Mouse (Mus musculus) lung, embryonic 15.5 days (tissue): ENCODE results near the gene Awat2. TPM values are rescaled to one million over a fixed set of nuclear protein-coding genes. Genes with fewer than 3 reads are reported as not detected.
"Not testable (repeated sequence)": the region's sequence is repeated elsewhere in the genome, so short reads cannot be mapped to it uniquely, and the experiment has no call there.

Experiments used
- ATAC-seq: fragments of 200-750 bp; cut with Nextera tagmentation; 2 replicates; pipeline ENCODE4 v1.8.0; 2017; ENCODE audit warnings: moderate number of reproducible peaks, borderline replicate concordance; ENCODE audit not compliant: low FRiP score, low TSS enrichment; ENCODE audit errors: extremely low read depth
- H3K27ac ChIP-seq: fragments of 300-500 bp; sonication (generic); 2 replicates; pipeline ENCODE4 v1.5.1; 2015; ENCODE audit warnings: moderate library complexity, mild to moderate bottlenecking, inconsistent platforms
- H3K27me3 ChIP-seq: fragments of 300-500 bp; sonication (generic); 2 replicates; pipeline ENCODE4 v1.6.1; 2015; ENCODE audit warnings: inconsistent platforms
- H3K36me3 ChIP-seq: fragments of 300-500 bp; sonication (generic); 2 replicates; pipeline ENCODE4 v1.6.1; 2015; ENCODE audit warnings: inconsistent platforms
- H3K4me1 ChIP-seq: fragments of 300-500 bp; sonication (generic); 2 replicates; pipeline ENCODE4 v1.6.1; 2015; ENCODE audit warnings: inconsistent platforms
- H3K4me2 ChIP-seq: fragments of 300-500 bp; sonication (generic); 2 replicates; pipeline ENCODE4 v1.6.1; 2015; ENCODE audit warnings: inconsistent platforms, mild to moderate bottlenecking, moderate library complexity
- H3K4me3 ChIP-seq: fragments of 300-500 bp; sonication (generic); 2 replicates; pipeline ENCODE4 v1.5.1; 2015; ENCODE audit warnings: mild to moderate bottlenecking, inconsistent platforms
- H3K9ac ChIP-seq: fragments of 300-500 bp; sonication (generic); 2 replicates; pipeline ENCODE4 v1.6.1; 2015; ENCODE audit warnings: inconsistent platforms
- H3K9me3 ChIP-seq: fragments of 300-500 bp; sonication (generic); 2 replicates; pipeline ENCODE4 v1.6.1; 2016; ENCODE audit warnings: inconsistent platforms
- WGBS: fragments of 180-500 bp; shearing (Covaris S2); methylation state at CpG from one replicate; pipeline ENCODE4 v1.1.7; 2015; 5-methylcytosine and 5-hydroxymethylcytosine counted together
- polyA plus RNA-seq: library from polyadenylated mRNA; unstranded; fragments of >200 nt; fragmentation: Nextera tagmentation; extraction: Ambion mirVana; gene quantifications from 2 replicates; pipeline ENCODE4 v1.2.1, GENCODE M21; 2015

Gene Awat2
- 0.69 and 0.72 TPM in 2 replicates for polyA plus RNA-seq

DNA sequence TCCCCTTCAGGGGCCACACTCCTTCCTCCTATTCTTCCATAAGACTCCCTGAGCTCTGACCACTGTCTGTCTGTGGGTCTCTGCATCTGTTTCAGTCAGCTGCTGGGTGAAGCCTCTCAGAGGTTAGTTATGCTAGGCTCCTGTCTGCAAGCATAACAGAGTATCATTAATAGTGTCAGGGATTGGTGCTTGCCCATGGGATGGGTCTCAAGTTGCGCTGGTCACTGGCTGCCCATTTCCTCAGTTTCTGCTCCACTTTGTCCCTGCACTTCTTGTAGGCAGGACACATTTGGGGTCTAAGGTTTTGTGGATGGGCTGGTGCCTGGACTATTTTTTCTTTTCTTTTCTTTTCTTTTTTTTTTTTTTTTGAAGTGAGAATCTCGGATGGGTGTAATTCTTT, at the start of gene Awat2:
TSS of gene Awat2 (minus strand) at position 101 of the 400 bp plus-strand sequence.
- not testable (repeated sequence) for H3K4me2 ChIP-seq, ATAC-seq, H3K27me3 ChIP-seq, H3K9me3 ChIP-seq, H3K27ac ChIP-seq, H3K4me1 ChIP-seq, H3K36me3 ChIP-seq, H3K9ac ChIP-seq, H3K4me3 ChIP-seq
- WGBS: 90% methylated on average over 2 of the region's 2 CpGs

DNA sequence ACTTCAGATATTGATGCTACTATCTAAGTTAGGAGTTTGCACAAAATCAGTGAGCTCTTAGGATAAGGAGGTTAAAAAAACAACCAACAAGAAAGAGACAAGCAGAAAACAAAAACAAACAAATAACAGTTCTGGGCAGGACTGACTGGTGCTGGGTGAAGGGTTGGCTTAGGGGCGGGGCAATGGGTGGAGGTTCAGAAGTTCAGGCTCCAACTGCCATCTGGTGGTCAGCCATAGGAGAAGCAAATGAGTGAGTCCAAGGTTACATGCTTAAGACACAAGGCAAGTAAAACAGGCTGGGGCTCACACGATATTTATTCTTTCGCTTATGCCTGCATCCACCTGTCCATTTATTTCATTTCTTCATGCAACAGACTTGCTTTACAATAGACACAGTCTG, 37.8 kb upstream of the Awat2 start:
- Histone ChIP-seq H3K4me3 (no peak overlapping the region), H3K27ac (no peak overlapping the region), H3K9ac (no peak overlapping the region), H3K36me3 (no peaks in the 10 kb centered on the region), H3K27me3 (0 out of 2 replicates have a peak, but pooled peaks cover 6% of the 10 kb centered on the region), H3K4me1 (no peaks in the 10 kb centered on the region), H3K9me3 (no peaks in the 10 kb centered on the region), H3K4me2 (no peak overlapping the region)
- 30% methylated on average over 3 of the region's 3 CpGs for WGBS
- ATAC-seq: no peak; the same call in 1 of the 2 replicates

DNA sequence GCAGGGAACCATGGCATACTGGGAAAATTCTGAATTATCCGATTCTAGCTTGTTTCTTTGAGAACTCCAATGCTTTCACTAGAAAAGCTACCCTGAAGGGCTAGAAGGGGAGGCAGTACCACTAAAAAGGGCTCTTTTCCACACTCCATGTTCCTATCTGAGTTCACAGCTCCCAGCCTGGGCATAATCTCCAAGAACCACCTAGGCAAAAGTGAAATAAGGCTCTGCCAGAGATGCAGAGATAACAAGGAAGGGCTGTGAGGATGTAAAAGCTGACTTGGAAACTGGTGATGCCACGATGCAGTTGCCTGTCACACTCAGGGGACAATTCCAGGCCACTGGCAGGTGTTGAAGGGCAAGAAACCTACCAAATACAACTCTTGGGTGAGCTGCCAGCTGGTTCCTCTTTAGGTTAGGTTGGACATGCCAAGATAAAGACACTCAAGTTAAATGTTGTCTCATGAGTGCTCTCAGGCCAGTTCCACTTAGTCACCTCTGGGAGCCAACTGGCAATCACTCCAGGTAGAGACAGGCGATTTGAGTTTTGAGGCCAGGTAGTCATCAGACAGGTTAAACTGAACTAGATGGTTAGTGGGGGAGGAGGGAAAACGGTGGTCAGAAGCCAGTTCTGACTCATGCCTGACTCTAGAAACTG, 33.2 kb upstream of the Awat2 start:
- Histone ChIP-seq H3K4me2 (no peak overlapping the region), H3K9ac (no peak overlapping the region), H3K36me3 (no peaks in the 10 kb centered on the region), H3K27me3 (peaks cover 8% of the 10 kb centered on the region), H3K4me1 (no peaks in the 10 kb centered on the region), H3K4me3 (no peak overlapping the region), H3K27ac (no peak overlapping the region), H3K9me3 (no peaks in the 10 kb centered on the region)
- WGBS: 57% methylated on average over 4 of the region's 4 CpGs
- no peak for ATAC-seq

DNA sequence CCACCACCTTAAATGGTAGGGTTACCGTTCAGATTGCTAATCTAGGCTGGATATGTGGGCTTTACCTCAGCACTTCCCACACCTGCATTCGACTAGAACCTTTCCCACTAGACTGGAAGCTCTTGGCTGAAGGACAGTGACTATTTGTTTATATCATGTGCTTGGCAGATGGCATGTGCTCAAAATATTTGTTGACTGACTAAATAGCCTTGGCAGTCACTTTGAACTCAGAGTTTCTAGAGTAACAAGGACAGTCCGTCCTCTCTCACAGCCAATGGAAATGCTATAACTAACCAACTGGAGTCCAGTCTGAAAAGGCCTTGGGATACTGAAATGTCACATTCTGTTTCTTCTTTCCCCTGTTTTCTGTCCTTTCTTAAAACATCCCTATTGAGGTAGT, 29.0 kb upstream of the Awat2 start:
- Histone ChIP-seq H3K9ac (no peak overlapping the region), H3K27ac (no peak overlapping the region), H3K27me3 (peaks cover 12% of the 10 kb centered on the region), H3K9me3 (no peaks in the 10 kb centered on the region), H3K4me3 (no peak overlapping the region), H3K36me3 (no peaks in the 10 kb centered on the region), H3K4me2 (no peak overlapping the region), H3K4me1 (no peaks in the 10 kb centered on the region)
- 71% methylated on average over 3 of the region's 3 CpGs for WGBS
- ATAC-seq: no peak

DNA sequence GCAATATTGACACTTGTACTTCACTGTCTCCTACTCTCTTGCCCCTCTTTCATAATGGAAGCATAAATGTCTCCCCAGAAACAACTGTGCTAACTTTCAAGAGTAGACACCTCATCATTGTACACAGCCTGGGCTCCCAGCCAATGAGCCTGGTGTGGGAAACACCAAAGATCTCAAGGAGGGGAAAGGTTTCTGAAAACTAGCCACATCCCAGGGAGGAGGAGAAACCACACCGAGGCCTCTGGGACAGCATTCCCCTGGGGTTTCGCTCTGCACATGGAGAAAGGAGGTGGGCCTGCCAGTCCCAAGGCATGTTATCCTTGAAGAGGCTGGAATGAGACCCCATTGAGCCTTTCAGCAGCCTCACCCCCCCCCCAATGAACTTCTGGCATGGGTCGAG, 27.6 kb upstream of the Awat2 start:
- no peak overlapping the region for H3K9ac ChIP-seq
- H3K9me3 ChIP-seq: no peaks in the 10 kb centered on the region
- H3K4me3 ChIP-seq: no peak overlapping the region
- no peak overlapping the region for H3K4me2 ChIP-seq
- no peak for ATAC-seq
- H3K27ac ChIP-seq: no peak overlapping the region
- WGBS: 53% methylated on average over 3 of the region's 3 CpGs
- H3K27me3 ChIP-seq: peaks cover 7% of the 10 kb centered on the region
- no peaks in the 10 kb centered on the region for H3K4me1 ChIP-seq
- H3K36me3 ChIP-seq: no peaks in the 10 kb centered on the region

DNA sequence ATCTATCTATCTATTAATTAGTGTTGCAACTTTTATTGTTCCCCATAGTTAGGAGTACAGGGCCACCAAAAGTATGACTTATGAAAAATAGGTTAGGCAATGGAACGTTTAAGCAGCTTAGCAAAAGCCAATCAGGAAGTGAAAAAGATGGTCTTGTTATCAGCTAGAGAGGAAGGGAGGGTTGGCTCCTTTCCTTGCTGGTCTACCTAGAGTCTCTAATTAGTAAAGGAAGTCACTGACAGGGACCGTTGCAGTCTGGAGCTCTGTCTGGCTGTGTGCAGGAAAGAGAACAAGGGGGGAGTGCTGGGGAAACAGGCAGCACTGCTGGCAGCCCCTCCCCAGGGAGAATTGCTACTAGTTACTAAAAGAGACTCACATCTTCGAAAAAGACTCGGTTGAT, 25.5 kb upstream of the Awat2 start:
- Histone ChIP-seq H3K4me1 (no peaks in the 10 kb centered on the region), H3K27ac (no peak overlapping the region), H3K4me2 (no peak overlapping the region), H3K9ac (no peak overlapping the region), H3K9me3 (no peaks in the 10 kb centered on the region), H3K4me3 (no peak overlapping the region), H3K36me3 (no peaks in the 10 kb centered on the region), H3K27me3 (0 out of 2 replicates have a peak, but pooled peaks cover 7% of the 10 kb centered on the region)
- no peak for ATAC-seq
- WGBS: 64% methylated on average over 4 of the region's 4 CpGs

DNA sequence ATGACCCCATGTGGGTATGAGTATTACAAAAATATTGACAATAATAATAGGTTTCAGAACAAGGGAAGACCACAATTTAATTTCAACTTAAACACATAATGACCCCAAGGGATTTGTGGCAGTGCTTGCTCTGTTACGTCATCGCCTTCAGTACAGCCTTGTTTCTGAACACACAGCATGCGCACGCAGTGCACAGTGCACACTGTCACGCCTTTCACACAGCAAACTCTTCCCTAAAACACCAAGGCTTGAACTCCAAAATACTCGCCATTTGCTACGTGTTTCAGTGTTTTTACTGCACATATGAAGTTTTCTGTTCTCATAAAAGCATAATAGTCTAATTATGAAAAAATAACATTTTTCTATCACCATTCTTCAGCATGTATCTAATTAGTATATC, 1.0 kb upstream of the Awat2 start:
- ATAC-seq: no peak
- Histone ChIP-seq H3K27me3 (no peaks in the 10 kb centered on the region), H3K4me3 (no peak overlapping the region), H3K9me3 (no peaks in the 10 kb centered on the region), H3K36me3 (no peaks in the 10 kb centered on the region), H3K4me1 (no peaks in the 10 kb centered on the region), H3K4me2 (no peak overlapping the region), H3K27ac (no peak overlapping the region), H3K9ac (no peak overlapping the region)
- 87% methylated on average over 7 of the region's 7 CpGs for WGBS

DNA sequence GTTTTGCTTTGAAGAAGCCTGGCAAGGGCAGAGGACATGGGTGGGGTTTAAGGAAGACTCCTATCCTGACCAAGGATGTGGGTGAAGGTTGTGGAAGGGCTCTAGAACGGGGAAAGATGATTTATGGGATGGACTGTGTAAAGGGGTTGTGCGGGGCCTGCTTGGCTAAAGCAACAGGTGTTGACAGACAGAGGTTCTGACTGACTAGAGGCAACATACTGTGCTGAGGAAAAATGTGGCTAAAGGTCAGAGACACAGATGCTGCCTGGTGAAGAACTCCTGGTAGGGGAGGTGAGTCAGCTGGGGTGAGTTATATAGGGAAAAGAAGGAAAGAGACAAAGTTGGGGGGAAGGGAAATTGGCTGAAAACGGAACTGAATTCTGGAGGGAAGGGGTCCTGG, 10.2 kb downstream of the Awat2 start:
- Histone ChIP-seq H3K4me2 (no peak overlapping the region), H3K36me3 (no peaks in the 10 kb centered on the region), H3K27me3 (0 out of 2 replicates have a peak, but pooled peaks cover 3% of the 10 kb centered on the region), H3K9ac (no peak overlapping the region), H3K4me1 (no peaks in the 10 kb centered on the region), H3K9me3 (no peaks in the 10 kb centered on the region), H3K27ac (no peak overlapping the region), H3K4me3 (no peak overlapping the region)
- 52% methylated on average over 3 of the region's 3 CpGs for WGBS
- no peak for ATAC-seq

DNA sequence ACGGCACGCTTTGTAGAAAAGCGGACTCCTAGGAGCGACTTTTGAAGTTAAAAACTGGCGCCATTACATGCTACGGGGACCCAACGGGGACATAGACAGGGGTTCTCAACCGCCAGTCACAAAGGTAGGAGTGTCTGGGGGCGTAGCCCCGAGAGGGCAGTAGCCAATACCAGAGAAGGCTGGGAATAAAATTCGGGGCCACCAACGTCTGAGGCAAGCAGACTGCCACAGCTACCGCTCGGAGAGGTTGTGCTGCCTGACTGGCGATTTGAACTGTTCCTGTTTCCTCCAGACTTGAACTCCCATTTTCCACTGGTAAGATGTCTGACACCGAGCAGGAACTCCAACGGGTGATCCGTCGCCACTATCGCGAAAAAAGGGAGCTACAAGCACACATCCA, 13.8 kb downstream of the Awat2 start, which contains the start of gene Otud6a:
TSS of gene Otud6a (plus strand) at position 321 of the 400 bp plus-strand sequence.
- ATAC-seq: no peak
- Histone ChIP-seq H3K36me3 (no peaks in the 10 kb centered on the region), H3K4me1 (no peaks in the 10 kb centered on the region), H3K27ac (no peak within 1 kb of the TSS), H3K27me3 (0 out of 2 replicates have a peak, but pooled peaks cover 3% of the 10 kb centered on the region), H3K9ac (no peak within 1 kb of the TSS), H3K9me3 (no peaks in the 10 kb centered on the region), H3K4me3 (no peak within 1 kb of the TSS), H3K4me2 (no peak within 1 kb of the TSS)
- WGBS: 89% methylated on average over 21 of the region's 21 CpGs

DNA sequence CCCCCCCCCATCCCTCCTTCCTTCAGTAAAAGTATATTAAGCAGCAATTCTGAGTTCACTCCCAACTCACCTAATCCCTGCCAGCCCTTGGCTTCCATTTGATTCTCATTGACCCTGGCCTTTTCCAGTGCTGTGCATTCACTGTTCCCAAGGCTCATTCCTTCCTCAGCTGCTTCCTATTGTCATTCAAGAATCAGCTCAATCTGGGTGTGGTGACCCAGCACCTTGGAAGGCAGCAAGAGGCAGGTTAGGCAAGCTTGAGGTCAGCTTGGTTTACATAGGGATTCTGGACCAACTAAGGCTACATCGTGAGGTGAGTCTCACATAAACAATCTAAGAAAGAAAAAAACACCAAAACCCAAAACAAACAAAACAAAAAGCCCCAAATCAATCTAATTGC, 33.3 kb downstream of the Awat2 start:
- Histone ChIP-seq H3K9me3 (no peaks in the 10 kb centered on the region), H3K36me3 (no peaks in the 10 kb centered on the region), H3K27me3 (no peaks in the 10 kb centered on the region), H3K4me2 (no peak overlapping the region), H3K27ac (no peak overlapping the region), H3K9ac (no peak overlapping the region), H3K4me1 (no peaks in the 10 kb centered on the region), H3K4me3 (no peak overlapping the region)
- no peak for ATAC-seq
- 47% methylated on average over 1 of the region's 1 CpGs for WGBS

DNA sequence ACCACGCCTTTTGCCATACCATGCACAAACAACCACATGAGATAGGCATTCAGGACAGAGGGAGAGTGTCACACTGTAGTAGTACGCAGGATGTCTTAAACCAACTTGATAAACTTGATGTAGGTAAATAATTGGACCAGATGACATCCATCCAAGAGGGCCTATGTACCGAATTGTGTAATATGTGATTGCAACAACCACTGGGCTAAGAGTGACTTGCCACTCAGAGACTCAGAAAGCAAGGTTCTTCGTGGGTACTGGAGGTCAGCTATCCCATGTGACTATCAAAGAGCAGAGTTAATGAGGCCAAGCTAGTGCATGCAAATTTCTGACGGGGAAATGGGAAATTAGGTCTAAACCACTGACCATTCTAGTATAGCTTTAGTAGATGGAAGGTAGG, 40.9 kb downstream of the Awat2 start:
- H3K36me3 ChIP-seq: no peaks in the 10 kb centered on the region
- no peak overlapping the region for H3K4me2 ChIP-seq
- no peak overlapping the region for H3K27ac ChIP-seq
- H3K9me3 ChIP-seq: no peaks in the 10 kb centered on the region
- WGBS: 79% methylated on average over 5 of the region's 5 CpGs
- no peak overlapping the region for H3K4me3 ChIP-seq
- ATAC-seq: no peak
- H3K4me1 ChIP-seq: no peaks in the 10 kb centered on the region
- no peak overlapping the region for H3K9ac ChIP-seq
- 0 out of 2 replicates have a peak, but pooled peaks cover 2% of the 10 kb centered on the region for H3K27me3 ChIP-seq

DNA sequence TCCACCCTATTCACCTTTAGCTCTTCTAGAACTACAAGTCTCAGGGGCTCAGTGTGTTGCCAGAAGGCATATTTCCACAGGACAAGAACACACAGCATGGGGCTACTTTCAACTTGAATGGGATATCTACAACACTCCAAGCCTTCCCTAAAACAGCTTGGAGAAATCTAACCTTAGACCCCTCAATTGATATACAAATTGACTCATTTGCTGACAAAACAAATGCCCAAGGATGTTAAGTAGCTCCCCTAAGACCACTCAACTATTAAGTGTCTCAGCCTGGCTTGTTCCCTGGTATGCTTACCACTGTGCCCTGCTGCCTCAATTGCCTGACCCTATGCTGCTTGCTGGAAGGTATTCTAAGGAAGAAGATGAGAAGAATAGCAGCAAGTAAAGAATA, 41.6 kb downstream of the Awat2 start:
- Histone ChIP-seq H3K4me3 (no peak overlapping the region), H3K4me2 (no peak overlapping the region), H3K4me1 (no peaks in the 10 kb centered on the region), H3K36me3 (no peaks in the 10 kb centered on the region), H3K27me3 (0 out of 2 replicates have a peak, but pooled peaks cover 2% of the 10 kb centered on the region), H3K27ac (no peak overlapping the region), H3K9ac (no peak overlapping the region), H3K9me3 (no peaks in the 10 kb centered on the region)
- no peak for ATAC-seq

DNA sequence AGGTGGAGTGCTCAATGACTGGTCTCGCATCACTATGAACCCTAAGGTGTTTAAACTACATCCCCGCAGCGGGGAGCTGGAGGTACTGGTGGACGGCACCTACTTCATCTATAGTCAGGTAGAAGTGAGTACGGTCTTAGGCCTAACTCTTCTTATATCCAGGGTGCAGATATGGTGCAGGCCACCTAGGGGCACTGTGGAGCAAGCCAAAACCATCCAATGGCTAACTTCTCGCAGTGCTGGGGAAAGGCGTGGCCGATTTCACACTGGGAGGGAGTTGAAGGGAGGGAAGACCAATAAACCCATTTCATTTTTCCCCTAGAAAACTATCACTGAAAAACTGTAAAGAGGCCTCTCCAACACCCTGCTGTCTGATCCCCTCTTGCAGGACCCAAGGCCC, 47.5 kb downstream of the Awat2 start:
- Histone ChIP-seq H3K27ac (no peak overlapping the region), H3K4me1 (no peaks in the 10 kb centered on the region), H3K36me3 (no peaks in the 10 kb centered on the region), H3K4me2 (no peak overlapping the region), H3K9me3 (no peaks in the 10 kb centered on the region), H3K4me3 (no peak overlapping the region), H3K27me3 (no peaks in the 10 kb centered on the region), H3K9ac (no peak overlapping the region)
- ATAC-seq: no peak
- 88% methylated on average over 8 of the region's 8 CpGs for WGBS
